Mouse (Mus musculus): Measurements from ENCODE around the gene Mfsd4b1. TPM values are rescaled to one million over a fixed set of nuclear protein-coding genes. Genes with fewer than 3 reads are reported as not detected.
A peak's percentile ranks its signal among the peaks of the same experiment; 100 is the strongest.
"Not testable (repeated sequence)": the region's sequence is repeated elsewhere in the genome, so short reads cannot be mapped to it uniquely, and the experiment has no call there.

Mfsd4b1 gene
- total and polyA plus RNA-seq, 2 experiments from 2014 or later = 2.3 to 3.8 TPM

DNA sequence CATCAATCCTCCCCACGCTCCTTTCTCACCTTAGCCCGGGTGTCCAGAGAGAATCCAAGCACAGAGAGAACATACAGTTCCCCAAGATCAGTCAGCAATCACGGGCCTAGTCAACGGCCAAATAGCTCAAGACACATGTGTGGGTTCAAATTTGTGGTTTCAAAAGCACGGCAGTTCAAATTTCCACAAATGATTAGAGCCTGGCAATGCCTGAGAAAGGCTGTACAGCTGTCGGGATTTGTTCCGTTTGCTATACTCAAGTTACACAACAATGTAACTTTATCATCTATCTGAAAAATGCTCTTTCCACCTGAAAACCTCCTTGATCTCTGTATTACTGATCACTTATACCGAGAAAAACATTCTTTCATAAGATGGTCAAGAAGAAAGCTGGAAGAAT lies 492 bp upstream of the Mfsd4b1 start:
- peak overlapping the region; percentile 81 for H3K27ac ChIP-seq (ENCODE audit: low read depth)
- no peak for TF ChIP-seq CTCF (IDR thresholded peaks at IDR 0.05; ENCODE audit: low read depth)
- TF ChIP-seq EP300 (IDR thresholded peaks at IDR 0.05; ENCODE audit: low read depth) = no peak
- no peak for DNase-seq (ENCODE audit: low spot score)
- no peak for ATAC-seq (ENCODE audit: insufficient read depth, low read depth)
- no peak overlapping the region for H3K9ac ChIP-seq (replicated peaks; ENCODE audit: low read depth, low read length)
- H3K4me3 ChIP-seq (ENCODE audit: low read depth, low read length) = 0 out of 2 replicates have a peak overlapping the region, but pooled peaks have one; percentile 59
- no peaks in the 10 kb centered on the region for H3K27me3 ChIP-seq (ENCODE audit: control insufficient read depth, insufficient read depth, low read length)
- WGBS = 63% methylated on average over 8 of the region's 8 CpGs
- H3K9me3 ChIP-seq (replicated peaks; ENCODE audit: control insufficient read depth, low read length) = 0 out of 2 replicates have a peak, but pooled peaks cover 4% of the 10 kb centered on the region
- peaks cover 10% of the 10 kb centered on the region for H3K4me1 ChIP-seq (ENCODE audit: control insufficient read depth, insufficient read depth)
- no peaks in the 10 kb centered on the region for H3K36me3 ChIP-seq (replicated peaks; ENCODE audit: control insufficient read depth, insufficient read depth, low read length)
- peak overlapping the region; percentile 80 for H3K4me2 ChIP-seq (ENCODE audit: low read depth, low read length)

GRCm38 (mm10) chr10:40020401-40020800 lies 4.7 kb downstream of the Mfsd4b1 start:
- Histone ChIP-seq H3K27ac (ENCODE audit: low read depth) (peak overlapping the region; percentile 85), H3K9me3 (replicated peaks; ENCODE audit: control insufficient read depth, low read length) (no peaks in the 10 kb centered on the region), H3K4me3 (ENCODE audit: low read depth, low read length) (no peak overlapping the region), H3K4me2 (ENCODE audit: low read depth, low read length) (no peak overlapping the region), H3K4me1 (ENCODE audit: control insufficient read depth, insufficient read depth) (peaks cover 29% of the 10 kb centered on the region), H3K36me3 (replicated peaks; ENCODE audit: control insufficient read depth, insufficient read depth, low read length) (no peaks in the 10 kb centered on the region), H3K9ac (replicated peaks; ENCODE audit: low read depth, low read length) (no peak overlapping the region), H3K27me3 (ENCODE audit: control insufficient read depth, insufficient read depth, low read length) (no peaks in the 10 kb centered on the region)
- DNase-seq (ENCODE audit: low spot score) (no peak), ATAC-seq (ENCODE audit: insufficient read depth, low read depth) (no peak)
- TF ChIP-seq EP300 (IDR thresholded peaks at IDR 0.05; ENCODE audit: low read depth) (no peak), CTCF (IDR thresholded peaks at IDR 0.05; ENCODE audit: low read depth) (no peak)
- WGBS = 77% methylated on average over 2 of the region's 2 CpGs

DNA sequence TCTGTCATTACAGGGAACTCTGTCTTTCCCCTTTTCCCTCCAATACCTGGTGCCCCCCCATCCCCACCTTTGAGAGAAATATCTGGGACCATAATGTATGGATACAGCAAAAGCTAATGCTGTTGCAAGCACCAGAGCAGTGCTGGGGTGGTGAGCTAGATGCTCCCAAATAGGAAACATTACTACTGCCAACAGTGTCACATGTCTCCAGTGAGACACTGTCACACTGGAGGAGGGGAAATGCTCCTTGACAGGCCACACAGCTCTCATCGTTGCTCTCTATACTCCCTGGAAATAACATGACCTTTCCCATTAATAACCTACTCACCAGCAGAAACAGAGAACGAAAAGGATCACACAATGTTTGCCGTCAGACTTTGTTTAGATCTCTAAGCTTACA lies 5.6 kb downstream of the Mfsd4b1 start:
- Histone ChIP-seq H3K4me3 (ENCODE audit: low read depth, low read length) (no peak overlapping the region), H3K4me2 (ENCODE audit: low read depth, low read length) (no peak overlapping the region), H3K27ac (ENCODE audit: low read depth) (peak overlapping the region; percentile 85), H3K9me3 (replicated peaks; ENCODE audit: control insufficient read depth, low read length) (no peaks in the 10 kb centered on the region), H3K9ac (replicated peaks; ENCODE audit: low read depth, low read length) (no peak overlapping the region), H3K27me3 (ENCODE audit: control insufficient read depth, insufficient read depth, low read length) (no peaks in the 10 kb centered on the region), H3K36me3 (replicated peaks; ENCODE audit: control insufficient read depth, insufficient read depth, low read length) (no peaks in the 10 kb centered on the region), H3K4me1 (ENCODE audit: control insufficient read depth, insufficient read depth) (peaks cover 27% of the 10 kb centered on the region)
- TF ChIP-seq EP300 (IDR thresholded peaks at IDR 0.05; ENCODE audit: low read depth) = no peak
- 0 out of 2 replicates have a peak, but pooled peaks have one; percentile 5 for TF ChIP-seq CTCF (IDR thresholded peaks at IDR 0.05; ENCODE audit: low read depth)
- ATAC-seq (ENCODE audit: insufficient read depth, low read depth) (peak; percentile 97), DNase-seq (ENCODE audit: low spot score) (peak; percentile 72)
- 34% methylated on average over 3 of the region's 3 CpGs for WGBS

DNA sequence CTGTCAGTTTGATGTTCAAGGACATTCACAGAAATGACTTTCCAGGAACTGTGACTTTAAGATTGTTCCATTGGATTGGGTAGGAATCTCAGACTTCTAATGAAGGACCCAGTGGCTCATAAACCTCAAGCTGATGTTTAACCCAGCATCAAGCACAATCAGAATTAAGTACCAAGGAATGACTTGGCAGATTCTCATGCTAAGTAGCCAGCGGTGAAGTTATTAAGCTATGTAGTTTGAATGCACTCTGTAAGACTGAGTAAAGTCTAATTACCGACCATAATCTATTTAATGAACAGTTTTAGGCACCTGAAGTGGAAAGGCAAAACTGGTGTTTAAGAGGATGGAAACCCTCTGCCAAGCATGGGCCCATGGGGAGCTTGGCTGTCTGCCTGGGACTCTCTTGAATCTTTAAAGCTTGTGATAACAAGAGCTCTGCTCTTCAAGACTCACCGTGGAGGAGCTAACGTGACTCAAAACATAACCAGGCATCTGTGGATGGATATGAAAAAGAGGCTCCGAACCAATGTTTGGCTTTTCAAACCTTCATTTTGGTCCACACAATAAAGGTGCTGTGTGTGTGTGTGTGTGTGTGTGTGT lies 6.7 kb downstream of the Mfsd4b1 start:
- no peak for TF ChIP-seq CTCF (IDR thresholded peaks at IDR 0.05; ENCODE audit: low read depth)
- TF ChIP-seq EP300 (IDR thresholded peaks at IDR 0.05; ENCODE audit: low read depth) = no peak
- Histone ChIP-seq H3K4me3 (ENCODE audit: low read depth, low read length) (no peak overlapping the region), H3K4me1 (ENCODE audit: control insufficient read depth, insufficient read depth) (peaks cover 20% of the 10 kb centered on the region), H3K4me2 (ENCODE audit: low read depth, low read length) (no peak overlapping the region), H3K36me3 (replicated peaks; ENCODE audit: control insufficient read depth, insufficient read depth, low read length) (no peaks in the 10 kb centered on the region), H3K9me3 (replicated peaks; ENCODE audit: control insufficient read depth, low read length) (no peaks in the 10 kb centered on the region), H3K9ac (replicated peaks; ENCODE audit: low read depth, low read length) (no peak overlapping the region), H3K27ac (ENCODE audit: low read depth) (peak overlapping the region; percentile 85), H3K27me3 (ENCODE audit: control insufficient read depth, insufficient read depth, low read length) (no peaks in the 10 kb centered on the region)
- 34% methylated on average over 5 of the region's 5 CpGs for WGBS
- DNase-seq (ENCODE audit: low spot score) (peak; percentile 54), ATAC-seq (ENCODE audit: insufficient read depth, low read depth) (no peak)

DNA sequence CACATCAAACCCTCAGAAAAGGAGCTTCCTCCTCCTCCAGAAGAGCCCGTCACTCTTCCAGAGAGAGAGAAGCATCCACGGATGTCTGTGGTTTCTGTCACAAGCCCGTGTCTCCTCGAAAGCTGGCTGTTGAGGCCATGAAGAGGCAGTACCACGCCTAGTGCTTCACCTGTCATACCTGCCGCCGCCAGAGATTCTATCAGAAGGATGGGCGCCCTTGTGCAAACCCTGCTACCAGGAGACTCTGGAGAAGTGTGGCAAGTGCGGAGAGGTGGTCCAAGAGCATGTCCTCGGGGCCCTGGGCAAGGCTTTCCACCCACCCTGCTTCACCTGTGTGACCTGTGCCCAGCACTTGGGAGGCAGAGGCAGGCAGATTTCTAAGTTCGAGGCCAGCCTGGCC lies 15.5 kb downstream of the Mfsd4b1 start:
- no peak overlapping the region for H3K4me3 ChIP-seq (ENCODE audit: low read depth, low read length)
- TF ChIP-seq EP300 (IDR thresholded peaks at IDR 0.05; ENCODE audit: low read depth) (no peak), CTCF (IDR thresholded peaks at IDR 0.05; ENCODE audit: low read depth) (no peak)
- H3K4me2 ChIP-seq (ENCODE audit: low read depth, low read length) = no peak overlapping the region
- H3K9me3 ChIP-seq (replicated peaks; ENCODE audit: control insufficient read depth, low read length) = no peaks in the 10 kb centered on the region
- H3K27me3 ChIP-seq (ENCODE audit: control insufficient read depth, insufficient read depth, low read length) = no peaks in the 10 kb centered on the region
- 0 out of 2 replicates have a peak, but pooled peaks cover 4% of the 10 kb centered on the region for H3K4me1 ChIP-seq (ENCODE audit: control insufficient read depth, insufficient read depth)
- no peak overlapping the region for H3K27ac ChIP-seq (ENCODE audit: low read depth)
- no peaks in the 10 kb centered on the region for H3K36me3 ChIP-seq (replicated peaks; ENCODE audit: control insufficient read depth, insufficient read depth, low read length)
- H3K9ac ChIP-seq (replicated peaks; ENCODE audit: low read depth, low read length) = no peak overlapping the region
- no peak for ATAC-seq (ENCODE audit: insufficient read depth, low read depth)
- 78% methylated on average over 11 of the region's 11 CpGs for WGBS
- no peak for DNase-seq (ENCODE audit: low spot score)

DNA sequence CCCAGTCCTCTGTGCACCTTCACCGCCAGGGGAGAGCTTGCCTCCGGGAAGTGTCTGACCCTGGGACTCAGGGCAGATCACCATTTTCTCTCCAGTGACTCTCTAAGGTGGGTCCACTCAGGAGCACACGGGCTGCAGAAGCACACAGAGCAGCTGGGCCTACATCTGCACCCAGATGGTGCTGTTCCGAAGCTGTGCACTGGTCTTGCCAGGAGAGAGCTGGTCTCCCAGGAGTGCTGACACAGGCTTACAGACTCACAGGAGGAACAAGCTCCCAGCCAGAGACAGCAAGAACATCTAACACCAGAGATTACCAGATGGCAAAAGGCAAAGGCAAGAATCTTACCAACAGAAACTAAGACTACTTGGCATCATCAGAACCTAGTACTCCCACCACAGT lies 16.2 kb downstream of the Mfsd4b1 start:
- not testable (repeated sequence) for H3K9ac ChIP-seq (replicated peaks; ENCODE audit: low read depth, low read length); DNase-seq (ENCODE audit: low spot score); H3K9me3 ChIP-seq (replicated peaks; ENCODE audit: control insufficient read depth, low read length); H3K27me3 ChIP-seq (ENCODE audit: control insufficient read depth, insufficient read depth, low read length); H3K4me1 ChIP-seq (ENCODE audit: control insufficient read depth, insufficient read depth); H3K27ac ChIP-seq (ENCODE audit: low read depth); ATAC-seq (ENCODE audit: insufficient read depth, low read depth); H3K4me3 ChIP-seq (ENCODE audit: low read depth, low read length); H3K4me2 ChIP-seq (ENCODE audit: low read depth, low read length); H3K36me3 ChIP-seq (replicated peaks; ENCODE audit: control insufficient read depth, insufficient read depth, low read length)
- whole genome bisulfite sequencing = 55% methylated on average over 4 of the region's 4 CpGs
